Mouse (Mus musculus) testis, adult 10 weeks (tissue): ENCODE measurements around the gene Palm3. TPM values are rescaled to one million over a fixed set of nuclear protein-coding genes. Genes with fewer than 3 reads are reported as not detected.

Source experiments
- polyA plus RNA-seq: library from polyadenylated mRNA; stranded (reverse); fragments of 350-450 nt; fragmentation: Illumina TruSeq; extraction: RNeasy Lipid Tissue Mini Kit (QIAGEN cat#74804); gene quantifications from one replicate; pipeline ENCODE4 v1.2.3, GENCODE M21; 2014; ENCODE audit warnings: low read depth, low replicate concordance

Gene Palm3
- polyA plus RNA-seq = 0.13 TPM

DNA sequence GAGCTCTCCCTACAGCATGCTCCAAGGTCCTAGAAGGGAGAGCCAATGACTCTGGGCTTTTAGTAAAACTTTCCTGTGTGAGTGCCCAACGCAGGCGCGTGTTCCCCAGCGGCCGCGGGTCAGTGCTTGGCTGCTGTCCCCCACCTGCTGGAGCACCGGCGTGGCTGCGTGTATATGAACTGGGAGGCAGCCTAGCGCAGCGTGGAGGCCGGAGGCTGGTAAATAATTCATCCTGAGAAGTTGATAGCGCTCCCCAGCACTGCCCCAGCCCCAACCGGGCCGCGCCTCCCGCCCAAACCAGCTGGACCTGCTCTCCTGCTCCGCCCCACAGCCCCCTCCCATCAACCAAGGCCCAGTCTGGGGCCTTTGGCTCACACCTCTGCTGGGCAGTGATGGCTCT lies at the start of gene Palm3:
Palm3 (plus strand) TSS at position 376 of the 400 bp plus-strand sequence.

DNA sequence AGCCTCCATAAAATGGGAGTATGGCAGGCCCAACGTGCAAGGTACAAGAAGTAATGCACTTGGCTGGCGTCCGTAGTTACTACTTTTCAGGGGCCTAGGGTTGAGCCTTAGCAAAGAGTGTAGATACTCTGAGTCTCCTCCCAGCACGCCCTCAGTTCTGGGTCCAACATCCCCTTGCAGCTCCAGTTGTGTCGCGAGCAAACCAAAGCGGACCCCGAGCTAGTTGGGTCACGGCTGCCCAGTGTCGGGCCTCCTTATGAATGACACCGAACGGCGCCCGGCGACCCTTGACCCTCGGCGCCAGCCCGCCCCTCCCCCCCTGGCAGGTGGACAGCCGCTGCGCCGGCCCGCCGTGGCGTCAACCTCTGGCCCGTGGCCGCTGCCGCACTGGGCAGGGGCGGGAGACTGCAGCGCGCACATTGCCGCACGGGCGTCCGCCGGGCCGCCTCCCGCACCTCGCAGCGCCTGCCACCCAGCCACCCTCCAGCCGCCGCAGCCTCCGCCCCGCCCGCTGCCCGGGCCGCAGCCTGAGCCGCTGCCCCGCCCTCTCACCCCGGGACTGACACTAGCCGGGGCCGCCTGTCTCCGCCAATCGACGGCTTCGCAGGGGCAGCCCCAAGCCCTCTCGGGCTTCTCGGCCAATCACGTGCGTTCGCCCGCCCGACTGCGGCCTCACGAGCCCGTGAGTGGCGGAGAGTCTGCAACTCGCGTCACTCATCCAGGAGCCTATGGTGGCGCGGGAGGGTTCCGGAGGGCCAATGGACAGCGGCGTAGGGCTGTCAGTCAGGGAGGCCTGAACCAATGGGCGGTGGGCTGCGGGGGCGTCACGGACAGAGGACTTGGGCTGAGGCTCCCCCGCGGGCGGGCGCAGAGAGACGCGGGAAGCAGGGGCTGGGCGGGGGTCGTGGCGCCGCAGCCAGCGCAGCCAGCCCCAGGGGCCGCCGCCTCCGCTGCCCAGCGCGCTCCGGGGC lies 48.8 kb upstream of the Palm3 start, which contains the start of gene Prkaca:
Prkaca (plus strand) TSS at position 844 of the 971 bp plus-strand sequence.

DNA sequence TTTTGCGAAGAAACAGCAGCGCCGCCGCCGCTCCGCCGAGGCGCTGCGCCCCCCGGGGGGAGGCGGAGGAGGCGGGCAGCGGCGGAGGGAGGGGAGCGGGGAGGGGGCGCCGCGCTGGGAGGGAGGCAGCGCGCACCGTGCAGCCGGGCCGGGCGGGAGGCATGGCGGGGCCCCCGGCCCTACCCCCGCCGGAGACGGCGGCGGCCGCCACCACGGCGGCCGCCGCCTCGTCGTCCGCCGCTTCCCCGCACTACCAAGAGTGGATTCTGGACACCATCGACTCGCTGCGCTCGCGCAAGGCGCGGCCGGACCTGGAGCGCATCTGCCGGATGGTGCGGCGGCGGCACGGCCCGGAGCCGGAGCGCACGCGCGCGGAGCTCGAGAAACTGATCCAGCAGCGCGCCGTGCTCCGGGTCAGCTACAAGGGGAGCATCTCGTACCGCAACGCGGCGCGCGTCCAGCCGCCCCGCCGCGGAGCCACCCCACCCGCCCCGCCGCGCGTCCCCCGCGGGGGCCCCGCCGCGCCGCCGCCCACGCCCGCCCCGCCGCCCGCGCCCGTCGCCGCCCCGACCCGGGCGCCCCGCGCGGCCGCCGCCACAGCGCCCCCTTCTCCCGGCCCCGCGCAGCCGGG lies 23.6 kb upstream of the Palm3 start, which contains the start of gene Samd1:
Samd1 (plus strand) TSS at position 162 of the 631 bp plus-strand sequence.

DNA sequence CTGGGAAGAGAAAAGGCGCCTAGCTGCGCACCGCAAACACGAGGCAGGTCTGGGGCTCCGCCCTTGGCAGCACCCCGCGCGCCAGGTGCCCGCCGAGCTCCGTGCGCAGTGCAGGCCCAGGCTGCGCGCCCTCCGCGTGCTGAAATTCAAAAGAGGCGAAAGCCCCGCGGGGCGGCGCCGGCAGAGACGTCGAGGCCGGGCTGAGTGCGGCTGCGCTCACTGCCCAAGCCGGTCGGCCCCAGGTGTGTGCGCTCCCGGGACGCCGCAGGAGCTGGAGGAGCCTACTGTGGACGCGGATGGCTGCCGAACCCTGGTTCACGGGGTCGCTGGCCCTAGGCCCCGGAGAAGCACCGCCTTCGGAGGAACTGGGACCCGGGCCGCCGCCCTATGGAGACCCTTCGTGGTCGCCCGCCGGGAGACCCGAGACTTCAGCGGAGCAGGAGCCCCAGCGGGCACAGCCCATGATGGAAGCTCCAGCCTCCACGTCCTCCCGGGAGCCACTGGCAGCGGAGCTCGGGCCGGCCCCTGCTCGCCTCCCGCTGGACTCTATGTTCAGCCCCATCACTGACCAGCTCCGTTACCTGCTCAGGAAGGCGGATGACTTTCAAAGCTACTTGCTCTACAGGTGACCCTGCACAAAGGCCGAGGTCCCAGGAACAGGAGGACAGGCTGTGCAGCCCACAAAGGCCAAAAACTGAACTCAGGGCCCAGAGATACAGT lies 19.8 kb upstream of the Palm3 start, which contains the start of gene 1700067K01Rik:
1700067K01Rik (plus strand) TSS at position 222 of the 720 bp plus-strand sequence.

DNA sequence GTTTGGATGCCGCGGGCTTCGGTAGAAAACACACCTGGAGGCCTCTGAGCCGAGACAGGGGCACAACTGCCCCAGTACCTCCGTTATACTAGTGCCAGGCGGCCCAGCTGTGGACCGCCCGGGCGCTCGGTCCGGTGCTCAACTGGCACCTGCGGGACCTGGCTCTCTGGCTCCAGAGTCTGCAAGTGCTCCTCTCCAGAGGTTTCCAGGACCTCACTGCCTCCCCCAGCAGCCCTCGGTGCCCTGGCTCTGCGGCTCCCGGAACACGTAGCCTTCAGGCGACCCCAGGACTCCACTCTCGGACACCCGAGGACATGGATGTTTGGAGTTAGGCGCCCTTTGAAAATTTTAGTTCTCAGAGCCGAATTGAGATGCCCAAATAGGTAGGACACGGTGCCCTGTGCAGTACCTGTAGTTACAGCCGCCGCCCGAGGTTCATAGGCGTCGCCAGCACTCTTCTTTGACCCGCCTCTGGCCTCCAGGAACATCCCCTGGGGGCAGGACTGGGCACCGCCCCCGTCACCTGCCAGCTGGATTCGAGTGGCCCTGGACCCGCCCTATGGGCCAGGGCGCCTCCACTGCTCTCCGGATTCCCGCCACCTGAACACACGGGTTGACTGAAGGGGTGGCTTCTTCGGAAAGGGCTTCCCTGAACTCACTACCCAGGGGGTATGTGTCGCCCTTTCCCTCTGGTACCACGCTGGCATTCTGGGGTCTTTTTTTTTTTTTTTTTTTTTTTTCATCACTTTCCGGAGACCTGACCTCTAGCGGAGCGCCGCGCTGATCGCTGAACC lies 9.4 kb upstream of the Palm3 start, which contains the start of gene 2210011C24Rik:
2210011C24Rik (minus strand) TSS at position 467 of the 794 bp plus-strand sequence.

DNA sequence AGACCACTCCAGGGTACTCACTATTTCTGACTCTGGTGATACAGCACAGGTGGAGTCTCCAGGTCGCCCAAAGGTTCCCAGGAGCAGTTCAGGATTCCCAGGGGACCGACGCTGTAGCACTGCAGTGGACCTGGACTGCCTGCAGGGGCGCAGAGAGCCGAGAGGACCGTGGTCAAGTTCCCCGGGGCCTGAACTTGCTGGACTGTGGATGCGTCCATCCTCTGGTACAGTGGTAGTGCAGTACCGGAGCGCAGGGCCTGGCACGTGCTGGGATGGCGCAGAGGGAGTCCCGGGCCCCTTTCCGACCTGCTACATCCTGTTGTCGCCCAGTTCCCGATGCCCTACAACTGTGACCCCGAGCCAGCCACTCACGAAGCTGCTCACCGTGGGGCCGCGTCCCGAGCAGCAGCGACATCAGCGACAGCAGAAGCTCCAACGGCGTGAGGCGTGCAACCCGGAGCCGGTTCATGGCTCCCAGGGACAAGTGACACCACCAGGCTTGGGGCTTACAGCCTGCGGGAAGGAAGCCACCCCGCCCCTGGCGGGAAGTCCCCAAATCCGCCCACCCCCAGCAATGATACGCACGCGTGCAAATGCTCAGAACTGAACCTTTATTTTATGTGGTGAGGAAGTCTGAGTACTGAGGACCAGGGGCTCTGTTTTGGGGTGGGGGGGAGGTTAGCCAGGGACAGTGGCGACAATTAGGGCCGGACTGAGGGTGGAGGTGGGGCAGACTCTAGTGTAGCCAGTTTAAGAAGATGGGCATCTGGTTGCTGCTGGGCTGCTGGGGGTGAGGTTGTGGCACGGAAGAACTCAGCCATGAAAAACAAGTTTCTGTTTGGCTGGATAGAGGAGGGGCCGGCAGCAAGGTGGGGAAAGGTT lies 21.0 kb downstream of the Palm3 start, which contains the start of gene Il27ra:
Il27ra (minus strand) TSS at position 524 of the 882 bp plus-strand sequence.

DNA sequence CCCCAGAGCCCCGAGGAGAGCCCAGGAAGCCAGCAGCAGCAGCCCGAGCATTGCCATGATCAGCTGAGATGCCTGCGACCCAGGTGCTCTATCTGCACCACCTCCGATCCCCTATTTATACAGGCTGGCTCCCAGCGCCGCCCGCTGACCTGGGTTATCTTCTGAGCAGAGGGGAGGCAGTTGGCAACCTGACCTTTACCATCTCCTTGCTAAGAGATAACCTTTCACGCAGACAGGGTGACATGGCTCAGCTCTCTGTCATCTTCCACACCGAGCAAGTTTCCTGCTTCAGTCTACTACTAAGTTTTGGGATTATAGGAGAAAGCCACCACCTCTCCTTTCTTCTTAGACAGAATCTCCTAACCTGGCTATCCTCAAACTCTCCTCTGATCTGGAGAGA lies 23.6 kb downstream of the Palm3 start, which contains the start of gene Rln3:
Rln3 (minus strand) TSS at position 101 of the 400 bp plus-strand sequence.

DNA sequence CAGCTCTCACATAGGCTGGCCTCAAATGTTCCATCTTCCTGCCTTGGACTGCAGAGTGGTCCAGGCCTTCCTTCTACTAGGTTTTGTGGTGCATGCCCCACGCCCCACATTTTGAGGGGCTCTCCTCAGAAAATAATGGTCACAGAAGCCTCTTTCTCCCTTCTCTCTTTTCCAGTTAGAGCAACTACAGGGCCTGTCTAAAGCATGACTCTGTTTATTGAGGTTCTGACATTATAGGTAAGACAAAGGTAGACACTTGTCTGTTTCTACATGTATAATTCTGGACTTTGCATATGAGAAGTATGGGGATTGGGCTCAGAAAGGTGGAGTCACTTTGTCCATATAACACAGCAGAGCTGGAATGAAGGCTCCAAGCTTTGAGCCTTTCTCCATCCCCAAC lies 43.8 kb downstream of the Palm3 start, which contains the start of gene Gm10643:
Gm10643 (minus strand) TSS at position 101 of the 400 bp plus-strand sequence.

DNA sequence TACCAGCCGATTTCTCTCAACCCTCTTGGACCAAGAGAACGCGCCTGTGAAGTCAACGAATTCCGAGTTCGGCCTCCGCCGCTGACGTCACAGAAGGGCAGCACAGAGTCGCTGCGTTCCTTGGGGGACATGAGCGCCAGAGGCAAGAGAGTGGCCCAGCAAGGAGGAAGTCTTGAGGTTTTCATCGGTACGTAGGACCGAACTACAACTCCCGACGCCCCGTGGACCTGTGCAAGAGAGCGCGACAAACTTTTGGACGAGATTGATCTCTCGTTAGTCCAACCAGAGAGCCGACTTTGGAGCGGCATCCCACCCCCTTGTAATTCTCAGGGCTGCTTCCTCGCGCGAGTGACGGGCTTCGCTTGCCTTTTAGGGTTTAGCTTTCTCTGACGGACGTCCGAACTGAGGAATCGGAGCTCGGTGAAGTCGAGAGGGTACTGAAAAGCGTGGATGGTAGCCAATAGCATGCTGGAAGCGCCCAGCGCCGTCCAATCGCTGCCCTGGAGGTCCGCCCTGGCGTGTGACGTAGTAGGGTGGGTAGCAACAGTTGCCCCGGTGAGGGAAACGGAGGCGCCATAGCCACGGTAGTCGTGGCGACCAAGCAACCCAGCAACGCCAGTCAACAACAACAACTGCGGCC lies 45.1 kb downstream of the Palm3 start, which contains the start of gene Rfx1:
Rfx1 (plus strand) TSS at position 544 of the 640 bp plus-strand sequence.

Other genes with a start within 250 kb of the Palm3 start
- 3.5 TPM for gene Adgrl1, start 121.4 kb upstream of the Palm3 start, polyA plus RNA-seq
- 2.5 TPM for gene Gm10644, start 66.3 kb upstream of the Palm3 start, polyA plus RNA-seq
- gene Asf1b, start 66.0 kb upstream of the Palm3 start, polyA plus RNA-seq = 32.0 TPM
- 37.0 TPM for gene Prkaca, start 48.5 kb upstream of the Palm3 start, polyA plus RNA-seq
- gene Samd1, start 23.8 kb upstream of the Palm3 start, polyA plus RNA-seq = 2.1 TPM
- 2.4 TPM for gene 1700067K01Rik, start 20.0 kb upstream of the Palm3 start, polyA plus RNA-seq
- 15.4 TPM for gene 2210011C24Rik, start 9.3 kb upstream of the Palm3 start, polyA plus RNA-seq
- not detected for gene Il27ra, start 21.1 kb downstream of the Palm3 start, polyA plus RNA-seq
- gene Rln3, start 23.5 kb downstream of the Palm3 start, polyA plus RNA-seq = not detected
- 8.6 TPM for gene Gm10643, start 43.7 kb downstream of the Palm3 start, polyA plus RNA-seq
- 2.3 TPM for gene Rfx1, start 45.4 kb downstream of the Palm3 start, polyA plus RNA-seq
- 7.9 TPM for gene Dcaf15, start 83.3 kb downstream of the Palm3 start, polyA plus RNA-seq
- not detected for gene Podnl1, start 104.5 kb downstream of the Palm3 start, polyA plus RNA-seq
- 0.74 TPM for gene Cc2d1a, start 126.5 kb downstream of the Palm3 start, polyA plus RNA-seq
- gene 4930432K21Rik, start 126.6 kb downstream of the Palm3 start, polyA plus RNA-seq = 5.8 TPM
- not detected for gene Nanos3, start 163.7 kb downstream of the Palm3 start, polyA plus RNA-seq
- gene Zswim4, start 215.6 kb downstream of the Palm3 start, polyA plus RNA-seq = 0.20 TPM
- 4.2 TPM for gene D8Ertd738e, start 228.2 kb downstream of the Palm3 start, polyA plus RNA-seq
- gene Mri1, start 235.9 kb downstream of the Palm3 start, polyA plus RNA-seq = 0.81 TPM
- 11.9 TPM for gene Ccdc130, start 248.9 kb downstream of the Palm3 start, polyA plus RNA-seq